ENCODE assay signal across 19 mouse cellular contexts in genomic region chr10:67295331-67295730, GRCm38 (mm10). TPM values are rescaled to one million over a fixed set of nuclear protein-coding genes. Genes with fewer than 3 reads are reported as not detected.
DNase-seq lines count a peak whose midpoint lies in the region; ATAC-seq and TF ChIP-seq lines count a peak whose summit lies in the region.
"Had no signal": no experiment of that assay in that cellular context is flagged by ENCODE, and none has a peak within 500 bp of the region (broad histone marks: within the 10 kb centered on the region; RNA-seq: fewer than 3 reads in every experiment).

No protein-coding gene starts in this region.

- TF ChIP-seq EP300 in MEL (IDR thresholded peaks at IDR 0.05; ENCODE audit: low read depth in 1 of 2, low read length in 2 of 2): peak; percentile 66 to 91

- DNase-seq in MEL (ENCODE audit: low read depth, low spot score): peak; percentile 89
- DNase-seq in thymus, postnatal 14 days: no peak
- no peak for DNase-seq in gastrocnemius, adult 8-10 months (ENCODE audit: low spot score in 2 of 2)
- DNase-seq: adrenal gland, postnatal 10 days; cerebellum, adult 11-12 months; cerebellum, adult 9-10 months; cerebellum, postnatal 25 days; gastrocnemius, postnatal 14 days; heart, adult 2 months; heart, postnatal 14 days had no signal

- H3K36me3 ChIP-seq in MEL (ENCODE audit: control insufficient read depth in 1 of 2, insufficient read depth in 2 of 2, low read length in 2 of 2): peaks cover 2 to 34% of the 10 kb centered on the region in 2 experiments; a peak in 2 of 4 replicates
- no peaks in the 10 kb centered on the region for H3K36me3 ChIP-seq in liver, embryonic 12.5 days
- no peaks in the 10 kb centered on the region for H3K36me3 ChIP-seq in liver, embryonic 16.5 days (ENCODE audit: control insufficient read depth, insufficient read depth)
- H3K36me3 ChIP-seq: embryonic facial prominence, embryonic 12.5 days; forebrain, embryonic 15.5 days; heart, embryonic 15.5 days; hindbrain, embryonic 13.5 days had no signal

- peak overlapping the region; percentile 60 for H3K4me2 ChIP-seq in liver, embryonic 12.5 days
- H3K4me2 ChIP-seq in liver, embryonic 16.5 days (ENCODE audit: low read depth, low read length): no peak overlapping the region
- H3K4me2 ChIP-seq: embryonic facial prominence, embryonic 12.5 days; forebrain, embryonic 15.5 days; heart, embryonic 11.5 days; heart, embryonic 15.5 days; hindbrain, embryonic 13.5 days had no signal

- H3K4me3 ChIP-seq in MEL (ENCODE audit: control insufficient read depth in 1 of 2, insufficient read depth in 1 of 2, low read depth in 2 of 2, low read length in 2 of 2): peak overlapping the region in 1 of 2 experiments; percentile 46; a peak in 3 of 4 replicates
- H3K4me3 ChIP-seq in liver, embryonic 12.5 days: no peak overlapping the region
- no peak overlapping the region for H3K4me3 ChIP-seq in liver, embryonic 16.5 days (ENCODE audit: low read depth, low read length)
- H3K4me3 ChIP-seq: embryonic facial prominence, embryonic 12.5 days; forebrain, embryonic 15.5 days; heart, adult 2 months; heart, embryonic 15.5 days; hindbrain, embryonic 13.5 days had no signal

- peaks cover 19 to 44% of the 10 kb centered on the region in 2 experiments for H3K4me1 ChIP-seq in MEL (ENCODE audit: control insufficient read depth in 1 of 2, insufficient read depth in 2 of 2, low read length in 2 of 2)
- peaks cover 36% of the 10 kb centered on the region for H3K4me1 ChIP-seq in liver, embryonic 12.5 days
- H3K4me1 ChIP-seq in liver, embryonic 16.5 days (ENCODE audit: control insufficient read depth, low read depth, low read length): peaks cover 7% of the 10 kb centered on the region
- H3K4me1 ChIP-seq: embryonic facial prominence, embryonic 12.5 days; forebrain, embryonic 15.5 days; hindbrain, embryonic 13.5 days had no signal

- H3K79me2 ChIP-seq in MEL (ENCODE audit: control insufficient read depth, insufficient read depth, low read length, poor library complexity): peaks cover 29% of the 10 kb centered on the region

- TF ChIP-seq POLR2A in MEL (IDR thresholded peaks at IDR 0.05; ENCODE audit: control insufficient read depth in 1 of 2, insufficient read depth in 1 of 2, low read depth in 1 of 2, low read length in 2 of 2, poor library complexity in 1 of 2): peak in 1 of 2 experiments; percentile 50; a peak in 1 of 4 replicates

- H3K27me3 ChIP-seq in MEL (ENCODE audit: control insufficient read depth in 1 of 2, insufficient read depth in 2 of 2, low read length in 2 of 2): no peaks in the 10 kb centered on the region
- no peaks in the 10 kb centered on the region for H3K27me3 ChIP-seq in liver, embryonic 12.5 days (replicated peaks)
- no peaks in the 10 kb centered on the region for H3K27me3 ChIP-seq in liver, embryonic 16.5 days (ENCODE audit: control insufficient read depth, insufficient read depth, low read depth, low read length)
- H3K27me3 ChIP-seq: CH12.LX; embryonic facial prominence, embryonic 12.5 days; forebrain, embryonic 15.5 days; heart, embryonic 15.5 days; hindbrain, embryonic 13.5 days had no signal

- TF ChIP-seq CTCF in MEL (IDR thresholded peaks at IDR 0.05 in 2 of 3, conservative IDR thresholded peaks at IDR 0.05 in 1 of 3; ENCODE audit: control insufficient read depth in 1 of 3, insufficient read depth in 1 of 3, low read depth in 2 of 3, low read length in 3 of 3, poor library complexity in 1 of 3, severe bottlenecking in 1 of 3): no peak

- WGBS in liver, embryonic 12.5 days (ENCODE audit: insufficient replicate concordance): 23% methylated on average over 5 of the region's 5 CpGs
- WGBS in liver, embryonic 16.5 days (ENCODE audit: insufficient replicate concordance): 20% methylated on average over 5 of the region's 5 CpGs

- peak; percentile 59 for ATAC-seq in liver, embryonic 12.5 days
- peak; percentile 44 for ATAC-seq in liver, embryonic 16.5 days (ENCODE audit: low read depth)
- ATAC-seq in activated CD4-positive, CD25-positive, alpha-beta regulatory T cell, adult 4 months: no peak
- ATAC-seq: forebrain, embryonic 15.5 days had no signal

- H3K9ac ChIP-seq in MEL (ENCODE audit: control insufficient read depth, low read depth, low read length, poor library complexity, severe bottlenecking): peak overlapping the region; percentile 82
- peak overlapping the region; percentile 25; the same call in 1 of the 2 replicates for H3K9ac ChIP-seq in liver, embryonic 12.5 days
- no peak overlapping the region for H3K9ac ChIP-seq in liver, embryonic 16.5 days (ENCODE audit: low read depth, low read length)
- H3K9ac ChIP-seq: embryonic facial prominence, embryonic 12.5 days; forebrain, embryonic 15.5 days; heart, embryonic 15.5 days; hindbrain, embryonic 13.5 days had no signal

- no peaks in the 10 kb centered on the region for H3K9me3 ChIP-seq in MEL (replicated peaks; ENCODE audit: insufficient read depth, low read length)
- no peaks in the 10 kb centered on the region for H3K9me3 ChIP-seq in liver, embryonic 12.5 days (replicated peaks)
- no peaks in the 10 kb centered on the region for H3K9me3 ChIP-seq in liver, embryonic 16.5 days (replicated peaks; ENCODE audit: control insufficient read depth, low read length)
- H3K9me3 ChIP-seq: embryonic facial prominence, embryonic 12.5 days; forebrain, embryonic 15.5 days; heart, embryonic 15.5 days; hindbrain, embryonic 13.5 days had no signal

- TF ChIP-seq RAD21 in MEL (IDR thresholded peaks at IDR 0.05; ENCODE audit: low read depth, low read length): no peak

- peak overlapping the region; percentile 100 for H3K27ac ChIP-seq in MEL (ENCODE audit: control insufficient read depth, low read depth, low read length)
- H3K27ac ChIP-seq in liver, embryonic 12.5 days: peak overlapping the region; percentile 81
- H3K27ac ChIP-seq in liver, embryonic 16.5 days (ENCODE audit: low read length): peak overlapping the region; percentile 58; the same call in 1 of the 2 replicates
- H3K27ac ChIP-seq: embryonic facial prominence, embryonic 12.5 days; forebrain, embryonic 15.5 days; heart, adult 2 months; heart, embryonic 15.5 days; hindbrain, embryonic 13.5 days had no signal

TF ChIP-seq in MEL, 35 proteins besides CTCF, POLR2A, EP300 and RAD21 (continues in another document):
- TF ChIP-seq SMC3 (IDR thresholded peaks at IDR 0.05; ENCODE audit: low read depth, low read length) (no peak), MYB (IDR thresholded peaks at IDR 0.05; ENCODE audit: low read depth, low read length) (peak; percentile 92), TCF12 (IDR thresholded peaks at IDR 0.05; ENCODE audit: low read depth, low read length) (peak; percentile 81), POLR2AphosphoS2 (IDR thresholded peaks at IDR 0.05; ENCODE audit: low read length) (no peak), MYC (IDR thresholded peaks at IDR 0.05; ENCODE audit: low read depth, low read length) (peak; percentile 74; the same call in 1 of the 2 replicates), ZKSCAN1 (IDR thresholded peaks at IDR 0.05; ENCODE audit: low read depth, low read length) (no peak), MAZ (IDR thresholded peaks at IDR 0.05; ENCODE audit: low read depth, low read length) (0 out of 2 replicates have a peak, but pooled peaks have one; percentile 33), MAX (IDR thresholded peaks at IDR 0.05; ENCODE audit: low read length) (peak; percentile 77), ELF1 (IDR thresholded peaks at IDR 0.05; ENCODE audit: low read depth, low read length) (no peak), ZC3H11A (IDR thresholded peaks at IDR 0.05; ENCODE audit: low read depth, low read length) (no peak), SIN3A (IDR thresholded peaks at IDR 0.05; ENCODE audit: low read length) (no peak; the same call in 1 of the 2 replicates), GATA1 (IDR thresholded peaks at IDR 0.05; ENCODE audit: low read depth, low read length) (peak; percentile 81), MXI1 (IDR thresholded peaks at IDR 0.05; ENCODE audit: low read depth, low read length) (peak; percentile 58; the same call in 1 of the 2 replicates), ZMIZ1 (IDR thresholded peaks at IDR 0.05; ENCODE audit: low read depth, low read length) (peak; percentile 1; the same call in 1 of the 2 replicates), TAL1 (IDR thresholded peaks at IDR 0.05; ENCODE audit: low read length) (no peak), ZNF384 (IDR thresholded peaks at IDR 0.05; ENCODE audit: low read depth, low read length) (no peak), JUND (IDR thresholded peaks at IDR 0.05; ENCODE audit: low read depth, low read length) (no peak), ETS1 (IDR thresholded peaks at IDR 0.05; ENCODE audit: low read depth, low read length) (peak; percentile 90), E2F4 (IDR thresholded peaks at IDR 0.05; ENCODE audit: borderline replicate concordance, low read depth, low read length) (no peak), NRF1 (IDR thresholded peaks at IDR 0.05; ENCODE audit: insufficient read depth, low read depth, low read length, poor library complexity, severe bottlenecking) (no peak), RCOR1 (IDR thresholded peaks at IDR 0.05; ENCODE audit: low read depth, low read length) (peak; percentile 70; the same call in 1 of the 2 replicates), MAFK (IDR thresholded peaks at IDR 0.05; ENCODE audit: borderline replicate concordance, low read depth, low read length) (no peak), HCFC1 (IDR thresholded peaks at IDR 0.05; ENCODE audit: low read depth, low read length) (peak; percentile 59), UBTF (IDR thresholded peaks at IDR 0.05; ENCODE audit: borderline replicate concordance, insufficient read depth, low read depth, low read length) (no peak), KAT2A (conservative IDR thresholded peaks at IDR 0.05; ENCODE audit: low read depth, low read length) (no peak), USF2 (IDR thresholded peaks at IDR 0.05; ENCODE audit: borderline replicate concordance in 1 of 2, insufficient read depth in 1 of 2, low read depth in 1 of 2, low read length in 2 of 2) (0 out of 4 replicates have a peak, but pooled peaks of 1 of the 2 experiments have one; percentile 46), BHLHE40 (IDR thresholded peaks at IDR 0.05; ENCODE audit: borderline replicate concordance, low read depth, low read length) (no peak), CHD1 (IDR thresholded peaks at IDR 0.05; ENCODE audit: low read depth, low read length) (no peak)

RNA-seq across cellular contexts. Expression of gene Nrbf2, which starts 10.2 kb away (rescaled TPM):
- 18.5 and 19.5 TPM in 2 replicates for total RNA-seq in MEL (2012; rRNA removed)
- 10 to 100 TPM in 1 of 2 experiments, not detected in 1; 38.9 TPM for polyA plus RNA-seq in MEL (2012; ENCODE audit: insufficient read depth in 1 of 2, insufficient read length in 2 of 2, low read depth in 1 of 2, low replicate concordance in 2 of 2, missing spikeins in 1 of 2)
- 23.6 and 24.2 TPM in 2 replicates for polyA plus RNA-seq in liver, embryonic 12.5 days (2016; fragmentation: Nextera tagmentation; extraction: Ambion mirVana)
- 12.2 and 14.5 TPM in 2 replicates for polyA plus RNA-seq in liver, embryonic 16.5 days (2015; fragmentation: Nextera tagmentation; extraction: Ambion mirVana)
- 10 to 100 TPM; 29.0 to 29.4 TPM for polyA plus RNA-seq in activated CD4-positive, CD25-positive, alpha-beta regulatory T cell, adult 4 months (2017; shearing (Covaris generic))
- 10 to 100 TPM; 11.0 to 14.8 (median 14.1) TPM for total RNA-seq in gastrocnemius, adult 8-10 months (2022)
